Mouse (Mus musculus): ENCODE results near the gene Hoxc9. TPM values are rescaled to one million over a fixed set of nuclear protein-coding genes. Genes with fewer than 3 reads are reported as not detected.

Hoxc9 gene
- polyA plus RNA-seq, 1 experiment from 2014 or later = not detected

GRCm38 (mm10) chr15:102984521-102984920, 8.3 kb downstream of the Hoxc9 start:
- under 1% methylated on average over 10 of the region's 10 CpGs for WGBS
- Histone ChIP-seq H3K27ac (replicated peaks; ENCODE audit: low read depth, low read length) (no peak overlapping the region), H3K4me1 (ENCODE audit: control insufficient read depth, insufficient read depth, low read length) (peaks cover 6% of the 10 kb centered on the region), H3K36me3 (replicated peaks; ENCODE audit: control insufficient read depth, insufficient read depth, low read depth, low read length) (no peaks in the 10 kb centered on the region), H3K27me3 (ENCODE audit: control insufficient read depth, insufficient read depth, low read length) (peaks cover 96% of the 10 kb centered on the region), H3K9ac (replicated peaks; ENCODE audit: low read length) (no peak overlapping the region), H3K4me2 (ENCODE audit: low read depth, low read length) (no peak overlapping the region), H3K4me3 (ENCODE audit: low read depth, low read length) (no peak overlapping the region), H3K9me3 (replicated peaks; ENCODE audit: control insufficient read depth, low read length) (no peaks in the 10 kb centered on the region)
- DNase-seq (ENCODE audit: low spot score) = no peak
- no peak for ATAC-seq (replicated peaks; ENCODE audit: insufficient number of reproducible peaks, low FRiP score, low TSS enrichment, low read depth)

- ATAC-seq (replicated peaks; ENCODE audit: insufficient number of reproducible peaks, low FRiP score, low TSS enrichment, low read depth) = no peak
- no peak for DNase-seq (ENCODE audit: low spot score)
- no peak overlapping the region for H3K4me3 ChIP-seq (ENCODE audit: low read depth, low read length)
- no peak overlapping the region for H3K27ac ChIP-seq (replicated peaks; ENCODE audit: low read depth, low read length)
- 4% methylated on average over 3 of the region's 3 CpGs for WGBS
- no peak overlapping the region for H3K4me2 ChIP-seq (ENCODE audit: low read depth, low read length)
- peaks cover 96% of the 10 kb centered on the region for H3K27me3 ChIP-seq (ENCODE audit: control insufficient read depth, insufficient read depth, low read length)
- no peaks in the 10 kb centered on the region for H3K9me3 ChIP-seq (replicated peaks; ENCODE audit: control insufficient read depth, low read length)
- no peak overlapping the region for H3K9ac ChIP-seq (replicated peaks; ENCODE audit: low read length)
- no peaks in the 10 kb centered on the region for H3K36me3 ChIP-seq (replicated peaks; ENCODE audit: control insufficient read depth, insufficient read depth, low read depth, low read length)
- H3K4me1 ChIP-seq (ENCODE audit: control insufficient read depth, insufficient read depth, low read length) = peaks cover 6% of the 10 kb centered on the region
These were observed 8.7 kb downstream of the Hoxc9 start for GRCm38 (mm10) chr15:102984925-102985324.

GRCm38 (mm10) chr15:102987124-102987833, 11.0 kb downstream of the Hoxc9 start:
- H3K9me3 ChIP-seq (replicated peaks; ENCODE audit: control insufficient read depth, low read length) = no peaks in the 10 kb centered on the region
- no peaks in the 10 kb centered on the region for H3K4me1 ChIP-seq (ENCODE audit: control insufficient read depth, insufficient read depth, low read length)
- H3K36me3 ChIP-seq (replicated peaks; ENCODE audit: control insufficient read depth, insufficient read depth, low read depth, low read length) = no peaks in the 10 kb centered on the region
- 3% methylated on average over 21 of the region's 21 CpGs for WGBS
- H3K9ac ChIP-seq (replicated peaks; ENCODE audit: low read length) = no peak overlapping the region
- peaks cover 95% of the 10 kb centered on the region for H3K27me3 ChIP-seq (ENCODE audit: control insufficient read depth, insufficient read depth, low read length)
- ATAC-seq (replicated peaks; ENCODE audit: insufficient number of reproducible peaks, low FRiP score, low TSS enrichment, low read depth) = no peak; the same call in 1 of the 2 replicates
- no peak overlapping the region for H3K27ac ChIP-seq (replicated peaks; ENCODE audit: low read depth, low read length)
- no peak overlapping the region for H3K4me2 ChIP-seq (ENCODE audit: low read depth, low read length)
- DNase-seq (ENCODE audit: low spot score) = peak; percentile 96
- H3K4me3 ChIP-seq (ENCODE audit: low read depth, low read length) = no peak overlapping the region

GRCm38 (mm10) chr15:102988078-102988477, 11.8 kb downstream of the Hoxc9 start:
- Histone ChIP-seq H3K4me2 (ENCODE audit: low read depth, low read length) (no peak overlapping the region), H3K27ac (replicated peaks; ENCODE audit: low read depth, low read length) (no peak overlapping the region)

GRCm38 (mm10) chr15:102990461-102991397, 14.5 kb downstream of the Hoxc9 start, which contains the start of gene Hoxc8:
Gene Hoxc8 (plus strand): TSS chr15:102990607.
- WGBS = under 1% methylated on average over 69 of the region's 69 CpGs
- no peak within 1 kb of the TSS for H3K4me3 ChIP-seq (ENCODE audit: low read depth, low read length)

More at GRCm38 (mm10) chr15:102988078-102988477, 11.8 kb downstream of the Hoxc9 start:
- Histone ChIP-seq H3K9me3 (replicated peaks; ENCODE audit: control insufficient read depth, low read length) (no peaks in the 10 kb centered on the region), H3K27me3 (ENCODE audit: control insufficient read depth, insufficient read depth, low read length) (peaks cover 96% of the 10 kb centered on the region), H3K4me1 (ENCODE audit: control insufficient read depth, insufficient read depth, low read length) (no peaks in the 10 kb centered on the region), H3K9ac (replicated peaks; ENCODE audit: low read length) (no peak overlapping the region), H3K4me3 (ENCODE audit: low read depth, low read length) (no peak overlapping the region), H3K36me3 (replicated peaks; ENCODE audit: control insufficient read depth, insufficient read depth, low read depth, low read length) (no peaks in the 10 kb centered on the region)
- no peak for ATAC-seq (replicated peaks; ENCODE audit: insufficient number of reproducible peaks, low FRiP score, low TSS enrichment, low read depth)
- WGBS = 11% methylated on average over 5 of the region's 5 CpGs
- DNase-seq (ENCODE audit: low spot score) = no peak

GRCm38 (mm10) chr15:102991782-102992181, 15.5 kb downstream of the Hoxc9 start:
- Histone ChIP-seq H3K27me3 (ENCODE audit: control insufficient read depth, insufficient read depth, low read length) (peaks cover 93% of the 10 kb centered on the region), H3K36me3 (replicated peaks; ENCODE audit: control insufficient read depth, insufficient read depth, low read depth, low read length) (no peaks in the 10 kb centered on the region), H3K4me3 (ENCODE audit: low read depth, low read length) (no peak overlapping the region), H3K4me2 (ENCODE audit: low read depth, low read length) (no peak overlapping the region), H3K9me3 (replicated peaks; ENCODE audit: control insufficient read depth, low read length) (no peaks in the 10 kb centered on the region), H3K4me1 (ENCODE audit: control insufficient read depth, insufficient read depth, low read length) (no peaks in the 10 kb centered on the region), H3K9ac (replicated peaks; ENCODE audit: low read length) (no peak overlapping the region), H3K27ac (replicated peaks; ENCODE audit: low read depth, low read length) (no peak overlapping the region)
- WGBS = 4% methylated on average over 7 of the region's 7 CpGs
- DNase-seq (ENCODE audit: low spot score) = no peak
- no peak for ATAC-seq (replicated peaks; ENCODE audit: insufficient number of reproducible peaks, low FRiP score, low TSS enrichment, low read depth)

More at GRCm38 (mm10) chr15:102990461-102991397, 14.5 kb downstream of the Hoxc9 start, which contains the start of gene Hoxc8:
- H3K27me3 ChIP-seq (ENCODE audit: control insufficient read depth, insufficient read depth, low read length) = peaks cover 93% of the 10 kb centered on the region
- no peaks in the 10 kb centered on the region for H3K4me1 ChIP-seq (ENCODE audit: control insufficient read depth, insufficient read depth, low read length)
- H3K9me3 ChIP-seq (replicated peaks; ENCODE audit: control insufficient read depth, low read length) = no peaks in the 10 kb centered on the region
- no peaks in the 10 kb centered on the region for H3K36me3 ChIP-seq (replicated peaks; ENCODE audit: control insufficient read depth, insufficient read depth, low read depth, low read length)
- no peak for DNase-seq (ENCODE audit: low spot score)
- no peak for ATAC-seq (replicated peaks; ENCODE audit: insufficient number of reproducible peaks, low FRiP score, low TSS enrichment, low read depth)
- H3K9ac ChIP-seq (replicated peaks; ENCODE audit: low read length) = no peak within 1 kb of the TSS
- no peak within 1 kb of the TSS for H3K4me2 ChIP-seq (ENCODE audit: low read depth, low read length)
- H3K27ac ChIP-seq (replicated peaks; ENCODE audit: low read depth, low read length) = no peak within 1 kb of the TSS

- Histone ChIP-seq H3K4me1 (ENCODE audit: control insufficient read depth, insufficient read depth, low read length) (no peaks in the 10 kb centered on the region), H3K9ac (replicated peaks; ENCODE audit: low read length) (no peak overlapping the region), H3K4me2 (ENCODE audit: low read depth, low read length) (no peak overlapping the region), H3K27ac (replicated peaks; ENCODE audit: low read depth, low read length) (no peak overlapping the region), H3K36me3 (replicated peaks; ENCODE audit: control insufficient read depth, insufficient read depth, low read depth, low read length) (no peaks in the 10 kb centered on the region), H3K27me3 (ENCODE audit: control insufficient read depth, insufficient read depth, low read length) (peaks cover 92% of the 10 kb centered on the region), H3K4me3 (ENCODE audit: low read depth, low read length) (no peak overlapping the region), H3K9me3 (replicated peaks; ENCODE audit: control insufficient read depth, low read length) (no peaks in the 10 kb centered on the region)
- DNase-seq (ENCODE audit: low spot score) = no peak
- 2% methylated on average over 11 of the region's 11 CpGs for WGBS
- no peak for ATAC-seq (replicated peaks; ENCODE audit: insufficient number of reproducible peaks, low FRiP score, low TSS enrichment, low read depth)
These were observed 16.0 kb downstream of the Hoxc9 start for GRCm38 (mm10) chr15:102992206-102992605.

Data from embryonic facial prominence, embryonic 11.5 days (tissue).